Mouse (Mus musculus) neural tube, embryonic 14.5 days (tissue): ENCODE measurements around the gene Six5. TPM values are rescaled to one million over a fixed set of nuclear protein-coding genes. Genes with fewer than 3 reads are reported as not detected.
A peak's percentile ranks its signal among the peaks of the same experiment; 100 is the strongest.

Experiments
- ATAC-seq: fragments of 200-750 bp; cut with Nextera tagmentation; 2 replicates; pipeline ENCODE4 v1.8.0; 2017; ENCODE audit warnings: low read depth, mild to moderate bottlenecking, moderate TSS enrichment, moderate library complexity
- H3K27ac ChIP-seq: fragments of 300-500 bp; sonication (generic); 2 replicates; pipeline ENCODE4 v1.5.1; 2014; ENCODE audit warnings: low read depth, mild to moderate bottlenecking, control low read depth, low read length, moderate library complexity, mixed read lengths
- H3K27me3 ChIP-seq: fragments of 300-500 bp; sonication (generic); 2 replicates; pipeline ENCODE4 v1.6.1; 2014; ENCODE audit warnings: low read length; ENCODE audit not compliant: control insufficient read depth, insufficient read depth
- H3K36me3 ChIP-seq: fragments of 300-500 bp; sonication (generic); 2 replicates; pipeline ENCODE4 v1.6.1; 2014; ENCODE audit warnings: low read length, mixed read lengths; ENCODE audit not compliant: control insufficient read depth, insufficient read depth
- H3K4me1 ChIP-seq: fragments of 300-500 bp; sonication (generic); 2 replicates; pipeline ENCODE4 v1.6.1; 2014; ENCODE audit warnings: low read length; ENCODE audit not compliant: control insufficient read depth, insufficient read depth
- H3K4me2 ChIP-seq: fragments of 300-500 bp; sonication (generic); 2 replicates; pipeline ENCODE4 v1.6.1; 2014; ENCODE audit warnings: mild to moderate bottlenecking, low read depth, low read length, control low read depth
- H3K4me3 ChIP-seq: fragments of 300-500 bp; sonication (generic); 2 replicates; pipeline ENCODE4 v1.5.1; 2014; ENCODE audit warnings: low read depth, low read length, control low read depth, mixed read lengths
- H3K9ac ChIP-seq: fragments of 300-500 bp; sonication (generic); replicated peaks from 2 replicates; pipeline ENCODE4 v1.6.1; 2014; ENCODE audit warnings: low read depth, mild to moderate bottlenecking, control low read depth, low read length, mixed read lengths
- H3K9me3 ChIP-seq: fragments of 300-500 bp; sonication (generic); 2 replicates; pipeline ENCODE4 v1.6.1; 2016; ENCODE audit warnings: low read length; ENCODE audit not compliant: control insufficient read depth
- WGBS: fragments of 180-500 bp; shearing (Covaris S2); extraction: QIAGEN DNeasy Blood & Tissue Kit; methylation state at CpG from one replicate; pipeline ENCODE4 v1.1.7; 2014; 5-methylcytosine and 5-hydroxymethylcytosine counted together
- polyA plus RNA-seq: library from polyadenylated mRNA; unstranded; fragments of >200 nt; fragmentation: Nextera tagmentation; extraction: Ambion mirVana; gene quantifications from 2 replicates; pipeline ENCODE4 v1.2.1, GENCODE M21; 2014

Gene Six5
- polyA plus RNA-seq, 1 experiment from 2014 or later = 1.3 TPM

GRCm38 (mm10) chr7:19088813-19089212 is 5.6 kb upstream of the Six5 start:
- H3K4me1 ChIP-seq = peaks cover 8% of the 10 kb centered on the region; the same call in 1 of the 2 replicates
- 48% methylated on average over 10 of the region's 10 CpGs for WGBS
- H3K36me3 ChIP-seq = peaks cover 18% of the 10 kb centered on the region; the same call in 1 of the 2 replicates
- H3K27me3 ChIP-seq = no peaks in the 10 kb centered on the region; the same call in 1 of the 2 replicates
- no peak overlapping the region for H3K9ac ChIP-seq
- H3K9me3 ChIP-seq = no peaks in the 10 kb centered on the region
- no peak overlapping the region for H3K27ac ChIP-seq
- no peak for ATAC-seq
- no peak overlapping the region for H3K4me2 ChIP-seq
- H3K4me3 ChIP-seq = no peak overlapping the region

GRCm38 (mm10) chr7:19091913-19092312 is 2.5 kb upstream of the Six5 start:
- Histone ChIP-seq H3K4me3 (no peak overlapping the region), H3K27me3 (no peaks in the 10 kb centered on the region; the same call in 1 of the 2 replicates), H3K27ac (no peak overlapping the region), H3K9ac (no peak overlapping the region), H3K4me2 (no peak overlapping the region), H3K36me3 (peaks cover 18% of the 10 kb centered on the region; the same call in 1 of the 2 replicates), H3K9me3 (no peaks in the 10 kb centered on the region), H3K4me1 (peaks cover 36% of the 10 kb centered on the region)
- WGBS = 37% methylated on average over 13 of the region's 17 CpGs
- ATAC-seq = no peak

- Histone ChIP-seq H3K4me1 (peaks cover 36% of the 10 kb centered on the region), H3K27me3 (no peaks in the 10 kb centered on the region; the same call in 1 of the 2 replicates), H3K4me3 (no peak overlapping the region), H3K27ac (0 out of 2 replicates have a peak overlapping the region, but pooled peaks have one; percentile 23), H3K36me3 (peaks cover 11% of the 10 kb centered on the region; the same call in 1 of the 2 replicates), H3K9me3 (no peaks in the 10 kb centered on the region), H3K4me2 (peak overlapping the region; percentile 95), H3K9ac (no peak overlapping the region)
- WGBS = 6% methylated on average over 38 of the region's 38 CpGs
- ATAC-seq = peak; percentile 42
Measured at GRCm38 (mm10) chr7:19092381-19093173, 1.8 kb upstream of the Six5 start.

- no peaks in the 10 kb centered on the region; the same call in 1 of the 2 replicates for H3K27me3 ChIP-seq
- H3K9ac ChIP-seq = no peak overlapping the region
- H3K27ac ChIP-seq = peak overlapping the region; percentile 23; the same call in 1 of the 2 replicates
Measured at GRCm38 (mm10) chr7:19093174-19093521, 1.2 kb upstream of the Six5 start.

GRCm38 (mm10) chr7:19093537-19094385 is 633 bp upstream of the Six5 start:
- H3K4me1 ChIP-seq = peaks cover 36% of the 10 kb centered on the region
- H3K4me2 ChIP-seq = peak overlapping the region; percentile 95
- H3K36me3 ChIP-seq = 0 out of 2 replicates have a peak, but pooled peaks cover 9% of the 10 kb centered on the region
- H3K9me3 ChIP-seq = no peaks in the 10 kb centered on the region
- H3K27ac ChIP-seq = peak overlapping the region; percentile 69
- H3K4me3 ChIP-seq = peak overlapping the region; percentile 48
- under 1% methylated on average over 45 of the region's 45 CpGs for WGBS
- no peaks in the 10 kb centered on the region; the same call in 1 of the 2 replicates for H3K27me3 ChIP-seq
- ATAC-seq = peak; percentile 80
- peak overlapping the region; percentile 64; the same call in 1 of the 2 replicates for H3K9ac ChIP-seq

More at GRCm38 (mm10) chr7:19093174-19093521, 1.2 kb upstream of the Six5 start:
- Histone ChIP-seq H3K9me3 (no peaks in the 10 kb centered on the region), H3K4me2 (peak overlapping the region; percentile 95), H3K4me1 (peaks cover 36% of the 10 kb centered on the region), H3K4me3 (peak overlapping the region; percentile 48), H3K36me3 (peaks cover 11% of the 10 kb centered on the region; the same call in 1 of the 2 replicates)
- 2% methylated on average over 10 of the region's 15 CpGs for WGBS
- ATAC-seq = peak; percentile 35; the same call in 1 of the 2 replicates

GRCm38 (mm10) chr7:19094826-19095750 is 694 bp downstream of the Six5 start:
- H3K27ac ChIP-seq = peak overlapping the region; percentile 69
- H3K4me1 ChIP-seq = peaks cover 36% of the 10 kb centered on the region
- WGBS = under 1% methylated on average over 78 of the region's 87 CpGs
- H3K27me3 ChIP-seq = no peaks in the 10 kb centered on the region; the same call in 1 of the 2 replicates
- H3K4me2 ChIP-seq = peak overlapping the region; percentile 95
- H3K9ac ChIP-seq = peak overlapping the region; percentile 64
- H3K36me3 ChIP-seq = 0 out of 2 replicates have a peak, but pooled peaks cover 6% of the 10 kb centered on the region
- H3K9me3 ChIP-seq = no peaks in the 10 kb centered on the region
- peak overlapping the region; percentile 48 for H3K4me3 ChIP-seq
- 0 out of 2 replicates have a peak, but pooled peaks have one; percentile 2 for ATAC-seq

- H3K4me3 ChIP-seq = peak overlapping the region; percentile 48
- H3K9ac ChIP-seq = peak overlapping the region; percentile 64
- 0 out of 2 replicates have a peak, but pooled peaks cover 3% of the 10 kb centered on the region for H3K36me3 ChIP-seq
- no peak overlapping the region for H3K27ac ChIP-seq
- under 1% methylated on average over 19 of the region's 19 CpGs for WGBS
- H3K4me2 ChIP-seq = peak overlapping the region; percentile 95
- no peaks in the 10 kb centered on the region for H3K9me3 ChIP-seq
- H3K4me1 ChIP-seq = peaks cover 36% of the 10 kb centered on the region
- H3K27me3 ChIP-seq = no peaks in the 10 kb centered on the region
- ATAC-seq = no peak
Measured at GRCm38 (mm10) chr7:19095751-19096110, 1.3 kb downstream of the Six5 start.

- Histone ChIP-seq H3K27ac (no peak overlapping the region), H3K4me1 (peaks cover 36% of the 10 kb centered on the region), H3K4me2 (peak overlapping the region; percentile 95; the same call in 1 of the 2 replicates), H3K27me3 (no peaks in the 10 kb centered on the region), H3K36me3 (no peaks in the 10 kb centered on the region), H3K9me3 (no peaks in the 10 kb centered on the region), H3K9ac (no peak overlapping the region), H3K4me3 (peak overlapping the region; percentile 48; the same call in 1 of the 2 replicates)
- no peak for ATAC-seq
- WGBS = 73% methylated on average over 5 of the region's 5 CpGs
Measured at GRCm38 (mm10) chr7:19096421-19096976, 2.1 kb downstream of the Six5 start.
